Mouse (Mus musculus): ENCODE results near the gene Pah.

GRCm38 (mm10) chr10:87521646-87522045 is at the start of gene Pah:
- TF ChIP-seq CTCF (IDR thresholded peaks at IDR 0.05; ENCODE audit: control insufficient read depth, insufficient read depth, insufficient replicate concordance, low read depth, low read length) (no peak), POLR2A (IDR thresholded peaks at IDR 0.05; ENCODE audit: control insufficient read depth, low read depth, low read length) (no peak)
